Mouse (Mus musculus) gastrocnemius, postnatal 10 days (tissue): ENCODE data around the gene Trpm2. TPM values are rescaled to one million over a fixed set of nuclear protein-coding genes. Genes with fewer than 3 reads are reported as not detected.
A peak's percentile ranks its signal among the peaks of the same experiment; 100 is the strongest.

Source experiments
- DNase-seq: peaks from one replicate; pipeline ENCODE4 v3.0.0; 2021; ENCODE audit warnings: mixed read lengths
- total RNA-seq, 2 experiments: library from RNA; stranded (reverse); gene quantifications; 2 replicates each; pipeline ENCODE4 v1.2.3; 2021

Gene Trpm2
- total RNA-seq, 2 experiments from 2014 or later: 0.26 to 0.75 TPM

GRCm38 (mm10) chr10:77902894-77903715 is 67.3 kb downstream of the Trpm2 start:
- no peak for DNase-seq

GRCm38 (mm10) chr10:77902211-77902893 is 68.0 kb downstream of the Trpm2 start, which contains the start of gene Lrrc3:
TSS of gene Lrrc3 (minus strand) at chr10:77902536.
- DNase-seq: peak; percentile 50

DNA sequence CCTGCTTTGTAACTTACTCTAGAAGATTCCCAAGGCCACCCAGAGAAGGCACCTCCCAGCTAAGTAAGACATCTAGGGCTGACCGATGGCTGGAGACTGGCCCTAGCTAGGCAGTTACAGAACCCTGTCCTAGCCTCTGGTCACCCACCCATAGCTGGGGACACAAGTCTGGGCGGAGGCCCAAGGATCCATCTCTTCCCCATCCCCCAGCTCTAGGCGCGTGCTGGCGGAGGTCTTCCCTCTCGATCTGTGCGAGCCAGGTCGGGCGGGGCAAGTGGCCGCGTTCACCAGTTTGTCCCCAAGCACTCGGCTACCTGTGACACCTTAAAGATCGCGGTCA is 68.5 kb downstream of the Trpm2 start:
- DNase-seq: no peak

- no peak for DNase-seq
These were observed 69.2 kb downstream of the Trpm2 start for GRCm38 (mm10) chr10:77900903-77901818.

DNA sequence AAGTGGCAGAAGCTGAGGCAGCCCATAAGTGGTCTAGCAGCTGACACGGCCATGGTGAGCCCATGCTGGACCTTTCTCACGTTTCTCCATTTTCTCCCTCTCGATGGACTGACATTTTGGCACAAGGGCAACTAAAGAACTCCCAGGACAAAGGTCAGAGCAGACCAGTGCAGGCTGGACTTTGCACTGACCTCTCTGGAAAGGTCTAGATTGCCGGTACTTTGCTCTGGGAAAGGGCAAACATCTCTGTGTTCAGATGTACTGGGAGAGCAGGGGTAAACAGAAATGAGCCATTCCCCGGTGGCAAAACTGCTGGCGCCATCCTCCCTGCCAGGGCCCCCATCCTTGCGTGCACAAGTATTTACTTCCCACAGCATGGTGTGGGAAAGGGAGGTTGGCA is 70.2 kb downstream of the Trpm2 start:
- DNase-seq: no peak

GRCm38 (mm10) chr10:77895562-77895961 is 74.8 kb downstream of the Trpm2 start:
- no peak for DNase-seq

DNA sequence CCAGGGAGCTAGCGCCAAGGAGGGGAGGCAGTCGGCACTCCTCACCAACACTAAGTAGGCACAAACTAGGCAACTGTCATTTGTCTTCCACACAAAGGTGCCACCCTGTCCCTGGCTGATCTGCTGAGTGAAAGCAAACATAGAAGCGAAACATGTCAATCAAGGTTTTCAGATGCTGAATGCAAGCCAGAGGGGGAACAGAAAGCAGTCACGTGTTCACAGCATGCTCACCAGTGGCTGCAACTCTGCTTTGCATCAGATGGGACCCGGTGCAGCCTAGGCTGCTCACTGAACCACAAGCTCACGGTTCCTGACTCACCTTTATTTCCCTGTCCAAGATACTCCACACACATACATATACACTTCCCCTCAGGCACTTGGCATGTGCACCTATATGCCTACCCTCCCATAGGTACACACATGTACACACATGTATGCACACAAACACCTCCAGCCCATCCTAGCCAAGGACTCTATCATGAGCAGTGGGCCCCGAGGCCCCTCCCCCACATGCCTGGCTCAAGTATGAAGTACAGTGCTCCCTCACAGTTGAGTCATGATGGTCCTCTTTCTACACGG is 79.3 kb downstream of the Trpm2 start:
- DNase-seq: no peak

- no peak for DNase-seq
These were observed 84.2 kb downstream of the Trpm2 start for GRCm38 (mm10) chr10:77886007-77886747.

- no peak for DNase-seq
These were observed 87.8 kb downstream of the Trpm2 start for GRCm38 (mm10) chr10:77882553-77882952.

- no peak for DNase-seq
These were observed 90.1 kb downstream of the Trpm2 start for GRCm38 (mm10) chr10:77880305-77880704.

GRCm38 (mm10) chr10:77878985-77879384 is 91.4 kb downstream of the Trpm2 start:
- DNase-seq: peak; percentile 31

DNA sequence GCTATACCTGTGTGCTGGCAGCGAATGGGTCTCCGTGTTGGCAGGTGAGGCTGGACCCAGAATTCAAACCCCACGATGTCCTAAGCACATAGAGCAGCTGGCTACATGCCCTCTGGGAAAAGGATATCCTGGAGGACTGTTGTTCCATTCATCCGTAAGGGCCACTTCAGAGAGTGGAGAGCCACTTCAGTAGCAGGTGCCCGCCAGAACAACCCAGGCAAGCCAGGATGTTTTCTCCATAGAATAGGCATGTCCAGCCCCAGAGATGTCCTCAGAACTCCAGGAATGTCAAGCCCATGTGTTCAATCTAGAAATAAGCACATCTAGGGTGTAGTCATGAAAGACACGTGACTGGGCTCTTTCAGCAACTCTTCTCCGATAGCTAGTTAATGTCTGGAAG is 100.7 kb downstream of the Trpm2 start:
- no peak for DNase-seq

DNA sequence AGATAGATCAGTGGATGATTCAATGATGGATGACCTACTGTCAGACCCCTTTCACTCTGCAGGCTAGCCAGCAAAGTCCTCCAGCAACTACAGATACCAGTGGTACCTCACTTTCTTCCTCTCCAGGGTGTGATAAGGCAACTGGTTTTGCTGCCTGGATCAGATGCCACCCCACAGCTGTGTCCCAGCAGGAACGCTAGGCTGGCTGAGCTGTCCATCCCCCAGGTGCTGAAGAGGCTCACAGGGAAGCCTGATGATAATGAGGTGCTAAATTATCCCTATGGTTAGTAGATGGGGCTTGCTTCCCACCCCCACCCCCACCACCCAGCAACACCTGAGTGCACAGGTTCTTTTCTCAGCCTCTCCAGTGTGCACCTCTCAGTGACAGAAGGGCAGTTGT is 102.8 kb downstream of the Trpm2 start:
- DNase-seq: no peak

DNA sequence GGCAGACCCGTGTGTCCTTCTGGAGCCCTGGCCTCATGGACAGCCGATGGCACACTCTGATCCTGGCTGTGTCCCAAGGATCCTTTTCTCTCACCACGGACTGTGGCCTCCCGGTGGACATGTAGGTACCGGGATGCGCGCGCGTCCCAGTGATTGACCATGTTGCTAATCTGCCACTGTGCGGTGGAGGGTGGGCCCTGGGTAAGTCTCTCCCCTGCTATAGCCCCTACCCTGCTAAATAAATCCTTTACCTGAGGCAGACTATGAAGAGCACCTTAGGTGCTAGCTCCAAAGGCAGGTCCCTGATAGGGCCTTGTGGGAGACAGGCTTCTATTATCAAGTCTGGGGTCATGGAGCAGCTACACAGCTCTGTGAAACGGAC is 105.6 kb downstream of the Trpm2 start:
- DNase-seq: no peak

DNA sequence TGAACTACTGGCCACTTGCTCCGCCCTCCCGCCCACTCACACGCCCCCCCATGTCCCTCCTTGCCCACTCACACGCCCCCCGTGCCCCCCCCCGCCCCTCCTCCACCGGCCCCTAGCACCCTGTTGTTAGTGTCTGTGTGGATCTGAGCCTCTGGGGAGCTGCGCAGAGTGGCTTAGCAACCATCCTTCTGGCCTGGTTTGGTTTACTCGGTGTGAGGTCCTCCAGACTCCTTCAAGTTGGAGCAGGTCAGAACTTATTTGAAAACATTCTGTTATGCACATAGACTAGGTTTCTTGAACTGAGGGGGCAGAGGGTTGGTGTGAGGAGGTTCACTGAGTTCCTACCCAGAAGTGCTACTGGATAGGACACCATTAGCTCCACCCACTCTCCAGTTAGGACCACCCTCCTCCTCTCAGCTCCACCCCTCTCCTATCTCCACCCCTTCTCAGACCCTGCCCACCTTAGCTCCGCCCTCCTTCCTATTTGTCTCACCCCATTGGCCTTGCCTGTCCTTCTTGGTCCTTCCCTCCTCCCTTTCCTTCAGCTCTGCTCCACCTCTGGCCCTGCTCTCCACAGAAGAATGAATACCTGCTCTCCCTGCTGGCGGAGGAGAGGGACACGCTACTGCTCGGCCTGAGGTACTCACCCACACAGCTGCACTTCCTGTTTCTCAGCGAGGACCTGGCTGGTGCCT is 106.1 kb downstream of the Trpm2 start:
- DNase-seq: no peak

DNA sequence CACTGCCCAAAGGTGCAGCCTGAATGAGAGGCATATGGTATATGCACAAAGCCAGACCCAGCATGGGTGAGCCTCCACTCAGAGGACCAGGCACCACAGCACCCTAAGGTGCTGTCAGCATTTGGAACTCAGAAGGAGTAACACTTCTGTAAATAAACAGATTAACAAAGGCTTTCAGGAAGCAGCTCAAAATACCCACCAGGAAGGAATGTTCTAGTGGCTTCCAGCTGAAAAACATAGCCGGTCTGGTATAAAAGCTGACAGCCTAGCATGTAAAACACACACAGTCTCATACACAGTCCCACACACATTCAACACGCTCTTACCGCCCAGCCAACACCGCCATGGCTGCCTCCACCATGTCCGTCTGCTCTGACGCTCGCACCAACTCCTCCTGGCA is 108.7 kb downstream of the Trpm2 start, which contains the start of gene Gm3285:
TSS of gene Gm3285 (plus strand) at position 301 of the 400 bp plus-strand sequence.
- DNase-seq: no peak
